Mouse (Mus musculus) thymus, adult 18-20 months (tissue): ENCODE data around the gene Gm37240.
"Not testable (repeated sequence)": the region's sequence is repeated elsewhere in the genome, so short reads cannot be mapped to it uniquely, and the experiment has no call there.

Experiments used
- DNase-seq, 2 experiments: peaks; one replicate each; pipeline ENCODE4 v3.0.0; 2022; ENCODE audit warnings: mixed read lengths in 2 of 2

The Gm37240 gene

DNA sequence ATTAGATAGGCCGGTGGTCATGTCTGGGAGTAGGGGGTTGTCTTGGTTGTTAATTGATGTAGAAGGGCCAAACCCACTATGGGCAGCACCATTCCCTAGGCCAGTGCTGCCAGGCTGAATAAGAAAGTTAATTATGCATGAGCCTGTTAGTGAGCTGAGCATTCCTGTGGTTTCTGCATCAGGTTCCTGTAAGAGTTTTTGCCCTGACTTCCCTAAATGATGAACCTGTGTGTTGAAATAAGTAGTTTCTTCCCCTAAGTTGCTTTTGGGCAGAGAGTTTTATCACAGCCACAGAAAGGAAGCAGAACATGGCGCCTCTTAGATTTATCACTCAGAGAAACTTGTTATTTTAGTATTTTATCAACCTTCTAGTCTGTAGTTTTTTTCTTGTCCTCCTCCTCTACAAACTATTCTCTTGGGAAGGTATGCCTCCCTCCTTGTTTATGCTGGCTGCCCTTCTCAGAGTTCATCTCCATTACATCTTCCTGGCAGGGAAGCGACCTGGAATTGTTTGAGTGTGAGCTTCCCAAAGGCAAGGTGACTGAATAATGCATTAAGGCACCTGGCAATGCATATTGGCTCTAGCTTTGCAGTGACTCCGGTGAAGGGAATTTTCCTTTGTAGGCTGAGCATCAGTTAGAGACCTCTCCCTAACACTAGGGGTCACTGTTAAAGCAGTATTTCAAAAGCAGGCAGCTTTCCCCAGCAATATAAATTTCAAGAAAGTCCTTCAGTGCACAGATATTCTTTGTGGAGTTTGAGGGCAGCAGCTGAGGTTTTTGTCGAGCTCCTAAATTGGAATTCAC is 1272.1 kb downstream of the Gm37240 start:
- no peak for DNase-seq

DNA sequence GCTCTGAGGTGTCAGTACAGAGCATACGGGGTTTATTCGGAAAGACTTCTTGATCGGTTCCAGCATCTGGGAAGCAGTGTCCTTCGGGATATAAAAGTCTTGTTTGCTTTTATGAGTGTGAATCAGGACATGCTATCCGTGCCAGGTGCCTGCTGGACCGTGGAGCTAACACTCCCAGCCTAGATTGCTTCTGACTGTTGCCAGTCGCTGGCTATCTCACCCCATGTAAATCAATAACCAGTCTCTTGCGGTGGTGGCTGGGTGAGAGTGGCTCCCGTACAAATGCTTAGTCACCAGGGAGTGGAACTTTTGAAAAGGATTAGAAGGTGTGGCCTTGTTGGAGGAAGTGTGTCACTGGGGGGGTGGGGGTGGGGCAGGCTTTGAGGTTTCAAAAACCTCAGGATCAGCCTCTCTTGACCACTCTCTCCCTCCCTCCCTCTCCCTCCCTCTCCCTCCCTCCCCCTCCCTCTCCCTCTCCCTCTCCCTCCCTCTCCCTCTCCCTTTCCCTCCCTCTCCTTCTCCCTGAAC is 1277.1 kb downstream of the Gm37240 start:
- DNase-seq, result no peak

DNA sequence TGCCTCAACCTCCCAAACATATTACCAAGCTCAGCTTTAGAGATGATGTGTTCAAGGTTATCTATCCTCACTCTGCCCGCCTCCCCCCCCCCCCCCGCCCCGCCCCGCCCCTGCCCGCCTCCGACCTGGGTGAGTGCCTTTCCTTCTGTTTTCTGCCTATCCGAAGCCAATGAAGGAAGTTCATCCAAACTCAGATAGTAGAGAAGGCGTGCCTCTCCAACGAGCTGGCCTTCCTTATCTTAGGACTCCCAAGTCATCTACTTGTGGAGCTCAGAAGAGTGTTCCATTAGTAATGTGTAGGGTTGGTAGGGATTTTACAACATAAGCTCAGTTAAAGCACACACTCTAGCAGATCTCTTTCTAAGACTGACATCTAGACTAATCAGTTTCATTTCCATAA is 1284.1 kb downstream of the Gm37240 start:
- no peak for DNase-seq

DNA sequence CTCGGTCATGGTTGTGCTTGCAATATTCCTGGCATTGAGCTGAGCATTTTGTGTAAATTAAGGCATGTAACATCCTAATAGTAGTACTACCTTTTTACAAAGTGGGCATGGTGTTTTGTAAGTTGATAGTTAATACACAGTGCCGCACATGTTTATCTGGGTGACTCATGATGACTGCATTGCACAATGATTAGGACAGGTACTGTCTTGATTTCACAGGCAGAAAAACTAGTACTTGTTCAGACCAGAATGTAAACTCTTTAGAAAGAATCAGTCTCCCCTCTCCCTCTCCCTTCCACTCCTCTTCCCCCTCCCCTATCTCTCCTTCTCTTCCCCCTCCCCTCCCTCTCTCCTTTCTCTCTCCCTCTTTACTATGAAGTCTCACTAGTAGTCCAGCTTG is 1284.6 kb downstream of the Gm37240 start:
- no peak for DNase-seq

DNA sequence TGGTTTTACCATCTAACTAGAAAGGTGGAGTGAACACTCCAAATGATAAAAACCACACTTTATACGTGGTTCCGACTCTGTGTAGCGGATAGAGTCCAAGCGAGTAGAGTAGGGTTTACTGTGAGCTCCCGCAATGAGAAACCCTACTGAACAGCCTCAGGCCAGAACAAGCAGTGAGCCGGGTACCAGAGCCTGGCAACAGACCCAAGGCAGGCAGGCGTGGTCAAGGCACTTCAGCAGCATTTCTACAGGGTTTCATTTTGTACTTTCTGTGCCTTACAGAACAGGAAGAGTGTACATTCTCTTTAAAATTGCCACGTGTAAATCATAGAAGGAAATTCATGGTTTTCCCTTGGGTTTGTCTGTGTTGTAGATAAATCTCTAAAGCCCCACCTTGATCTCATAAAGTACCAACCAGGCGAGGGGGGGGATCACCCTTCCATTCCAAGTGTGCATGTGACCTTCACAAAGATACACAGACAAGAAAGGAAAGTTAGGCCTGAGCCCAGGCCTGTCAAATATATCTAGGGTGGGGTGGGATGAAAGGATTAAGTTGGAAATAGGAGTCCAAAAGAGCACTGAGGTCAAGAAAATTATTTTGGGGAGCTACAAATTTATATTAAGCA is 1285.3 kb downstream of the Gm37240 start:
- DNase-seq, result no peak

DNA sequence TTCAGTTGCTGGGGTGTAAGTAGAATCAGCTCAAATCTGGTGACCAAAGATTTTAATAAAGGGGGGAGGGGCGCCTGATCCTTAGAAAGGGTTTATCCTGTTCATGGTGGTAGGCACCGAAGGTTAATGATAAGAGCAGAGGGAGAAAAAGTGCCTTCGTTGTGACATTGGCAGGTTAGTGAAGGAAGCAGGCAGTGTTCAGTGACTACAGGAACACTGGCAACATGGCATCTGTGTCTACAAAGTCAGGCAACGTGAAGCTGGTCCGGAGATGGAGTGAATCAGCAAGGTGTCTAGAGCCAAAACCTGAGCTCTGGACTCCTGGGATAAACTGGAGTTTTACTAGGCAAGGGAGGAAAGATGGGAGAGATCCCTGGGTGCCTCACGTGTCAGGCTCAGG is 1288.6 kb downstream of the Gm37240 start:
- DNase-seq, result no peak

DNA sequence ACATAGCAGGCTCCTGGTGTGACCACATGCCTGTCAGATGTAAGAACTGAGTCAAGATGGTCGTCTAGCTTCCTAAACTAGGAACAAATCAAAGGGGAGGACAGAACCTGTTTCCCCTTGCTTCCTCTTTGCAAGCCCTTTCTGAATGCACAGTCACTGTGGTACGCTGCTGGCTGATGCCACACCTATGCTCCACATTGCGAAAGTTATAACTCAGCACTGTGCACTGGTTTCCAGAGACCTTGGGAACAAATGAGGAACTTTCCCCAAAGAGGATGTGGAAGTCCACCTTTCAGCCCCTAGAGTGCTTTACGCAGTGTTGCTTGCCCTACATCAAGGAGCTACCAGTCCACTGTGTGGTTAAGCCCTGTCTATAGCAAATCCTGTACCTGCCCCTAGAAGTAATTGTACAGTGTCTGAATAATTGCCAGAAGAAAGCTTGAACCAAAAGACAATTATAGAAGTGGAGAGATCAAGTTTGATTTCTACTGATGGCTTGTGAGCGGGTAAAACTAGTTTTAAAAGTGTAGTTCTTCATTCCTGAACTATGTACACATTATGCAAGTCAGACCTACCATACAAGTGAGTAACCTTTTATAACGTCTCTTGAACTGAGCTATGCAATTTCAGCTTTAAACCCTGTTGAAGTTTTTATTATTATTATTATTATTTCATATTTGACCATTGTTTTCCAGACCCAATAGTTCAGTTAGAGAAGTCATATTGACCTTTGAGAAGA is 1289.2 kb downstream of the Gm37240 start:
- DNase-seq, result no peak

DNA sequence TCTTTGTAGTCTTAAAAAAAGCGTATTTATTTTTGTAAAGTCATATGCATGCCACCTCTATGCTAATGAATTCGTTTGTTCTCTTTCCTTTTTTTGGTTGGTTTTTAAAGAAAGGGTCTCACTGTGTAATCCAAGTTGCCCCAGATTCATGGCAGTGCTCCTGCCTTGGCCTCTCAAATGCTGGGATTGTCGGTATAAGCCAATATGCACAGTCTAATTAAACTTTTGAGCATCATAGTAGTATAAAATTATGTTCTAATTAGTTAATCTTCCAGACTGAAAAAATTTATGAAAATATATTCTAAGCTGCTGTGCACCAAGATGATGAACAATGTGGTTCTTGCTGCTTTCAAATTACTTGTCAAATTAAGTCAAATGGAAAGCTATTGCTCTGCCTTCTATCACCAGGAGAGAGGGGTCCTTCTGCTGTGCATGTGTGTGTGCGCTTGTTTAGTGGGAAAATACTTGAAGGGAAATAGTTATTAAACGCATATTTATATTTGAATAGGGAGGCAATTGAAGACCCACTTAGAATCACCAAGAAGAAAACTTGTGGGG is 1291.6 kb downstream of the Gm37240 start:
- no peak for DNase-seq

DNA sequence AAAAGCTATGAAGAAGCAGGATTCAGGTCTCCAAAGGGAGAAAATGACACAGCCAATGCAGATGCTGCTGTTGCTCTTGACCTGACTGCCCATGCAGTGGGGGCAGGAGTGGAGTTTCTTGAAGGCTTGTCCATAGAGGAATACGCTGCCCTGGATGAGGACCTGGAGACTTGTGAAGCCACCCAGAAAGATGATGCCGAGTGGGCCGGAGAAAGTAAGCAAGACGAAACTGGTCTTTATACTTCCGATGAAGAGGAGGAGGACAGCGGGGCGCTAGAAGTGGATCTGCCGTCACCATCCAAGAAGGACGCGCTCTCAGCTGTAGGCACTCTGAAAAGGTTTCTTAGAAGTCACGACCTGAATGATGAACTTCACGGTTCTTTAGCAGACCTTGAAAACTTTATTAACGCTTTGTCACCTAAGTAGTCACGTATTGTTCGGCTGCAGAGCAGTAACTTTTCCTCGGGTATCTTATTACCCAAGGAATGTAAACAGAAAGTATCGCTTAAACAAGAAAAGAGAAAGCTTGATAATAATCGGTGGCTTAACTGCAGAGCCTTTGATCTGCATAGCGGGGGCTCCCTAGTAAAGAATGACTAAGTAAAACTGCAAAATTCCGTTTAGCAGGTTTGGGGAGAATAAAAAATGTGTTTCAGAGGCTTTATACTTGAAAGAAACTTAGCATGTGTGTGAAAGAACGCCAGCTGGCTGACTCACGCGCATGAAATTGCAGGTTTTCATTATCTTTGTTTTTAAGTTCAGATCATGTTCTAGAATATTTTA is 1292.2 kb downstream of the Gm37240 start:
- DNase-seq, result no peak

DNA sequence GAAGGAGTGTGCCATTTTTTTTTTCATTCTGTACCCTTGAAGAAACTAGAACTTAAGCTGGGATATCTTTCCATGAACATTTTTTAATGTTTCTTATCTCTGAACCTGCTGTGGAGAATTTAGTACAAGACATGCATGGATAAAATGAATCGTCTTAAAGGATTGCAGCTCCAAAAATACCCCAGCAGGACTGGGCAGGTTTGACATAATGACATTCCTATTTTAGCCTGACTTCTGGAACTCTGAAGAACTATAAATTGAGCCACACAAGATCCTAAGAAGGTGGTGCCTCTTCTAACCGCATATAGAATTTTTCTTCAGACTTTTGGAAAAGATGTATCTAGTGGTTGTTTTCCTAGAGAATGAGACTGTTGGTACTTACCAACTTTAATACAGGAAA is 1294.0 kb downstream of the Gm37240 start, which contains the start of gene Tigd4:
Gene Tigd4, plus strand, starts transcription at position 301 of the 400 bp plus-strand sequence.
- no peak for DNase-seq

DNA sequence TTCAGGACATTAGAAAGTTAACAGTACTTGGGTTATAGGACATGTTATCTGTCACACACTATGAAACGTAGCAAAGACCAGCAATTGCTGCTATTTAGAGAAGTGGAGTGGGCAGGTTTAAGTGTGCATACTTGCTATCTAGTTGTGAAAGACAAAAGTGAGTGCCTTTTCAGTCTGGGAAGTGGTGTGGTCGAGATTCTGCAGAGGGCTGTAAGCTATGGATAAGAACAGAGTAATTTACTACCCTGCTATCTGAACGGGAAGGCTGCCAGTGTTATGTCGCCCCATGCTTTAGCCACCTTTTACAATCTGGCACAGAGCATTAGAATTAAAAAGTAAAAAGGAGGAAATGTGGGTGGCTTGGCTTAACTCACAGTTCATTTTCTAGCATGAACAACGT is 1300.6 kb downstream of the Gm37240 start:
- no peak for DNase-seq

DNA sequence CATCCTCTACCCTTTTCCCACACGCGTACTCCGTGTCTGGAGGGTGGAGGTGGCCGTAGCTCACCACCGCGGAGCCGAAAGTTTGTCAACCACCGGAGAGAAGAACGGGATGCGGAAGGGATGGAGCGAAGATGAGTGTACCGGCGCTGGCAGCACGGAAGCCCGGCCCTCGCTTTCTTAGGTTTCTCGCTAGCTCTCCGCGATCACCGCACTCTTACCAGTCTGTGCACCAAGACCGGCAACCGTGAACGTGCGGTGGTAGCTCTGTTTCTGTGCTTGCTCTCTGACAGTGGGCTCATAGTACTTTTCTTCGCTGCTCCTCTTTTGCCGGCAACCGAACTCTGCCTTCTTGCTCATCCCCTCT is 1304.4 kb downstream of the Gm37240 start:
- DNase-seq, result no peak

DNA sequence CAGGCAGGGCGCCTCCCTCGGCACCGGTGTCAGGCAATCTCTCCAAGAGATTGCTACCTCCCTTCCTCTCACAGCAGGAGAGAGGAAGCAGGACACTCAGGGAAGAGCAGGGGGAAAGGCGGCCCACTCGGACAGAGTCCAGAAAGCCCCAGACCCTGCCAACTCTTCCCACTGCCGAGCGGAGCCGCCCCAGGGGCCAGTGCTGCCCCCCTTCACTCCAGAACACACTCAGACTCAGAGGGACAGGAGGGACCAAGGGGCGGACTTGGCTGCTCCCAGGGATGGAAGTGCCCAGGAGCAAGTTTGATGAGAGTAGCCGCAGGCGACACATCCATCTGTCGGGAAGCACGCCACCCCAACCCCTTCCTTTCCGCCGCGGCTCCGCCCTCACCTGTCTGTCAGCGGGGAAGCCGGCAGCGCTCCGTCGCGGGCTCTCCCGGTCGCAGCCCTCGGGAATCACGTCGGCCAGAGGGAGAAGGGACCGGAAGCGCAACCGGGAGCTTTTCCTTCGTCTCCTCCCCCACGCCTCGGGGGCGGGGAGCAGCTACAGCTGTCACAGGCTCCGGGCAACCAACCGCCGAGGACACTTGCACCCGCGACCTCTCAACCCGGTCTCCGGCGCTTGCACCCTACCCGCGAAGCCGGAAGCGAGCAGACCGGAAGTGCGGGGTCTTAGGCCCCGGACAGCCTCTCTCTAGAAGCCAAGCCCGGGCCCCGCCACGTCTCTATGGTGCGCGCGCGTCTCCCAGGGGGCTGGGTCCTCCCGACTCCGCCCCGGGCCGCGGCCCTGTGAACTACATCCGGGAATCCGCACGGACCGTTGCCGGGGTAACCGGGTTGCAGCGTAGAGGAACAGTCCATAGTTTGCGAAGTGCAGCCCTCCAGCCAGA is 1305.0 kb downstream of the Gm37240 start, which contains the start of gene Arfip1:
Gene Arfip1, minus strand, starts transcription at position 603 of the 890 bp plus-strand sequence.
- DNase-seq, result peak; percentile 85 to 91

DNA sequence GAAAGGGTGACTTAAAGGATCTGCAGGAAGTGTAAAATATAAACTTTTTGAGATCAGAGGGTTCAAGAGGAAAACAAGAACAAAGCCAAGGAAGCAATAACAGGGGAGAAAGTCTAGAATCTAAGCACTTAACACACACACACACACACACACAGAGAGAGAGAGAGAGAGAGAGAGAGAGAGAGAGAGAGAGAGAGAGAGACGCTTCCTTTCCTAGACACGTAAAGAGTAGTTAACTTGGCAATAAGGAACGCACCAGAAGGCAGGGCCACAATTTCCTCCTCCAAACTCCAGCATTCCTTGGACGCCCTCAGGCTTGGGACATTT is 1305.7 kb downstream of the Gm37240 start:
- no peak for DNase-seq

DNA sequence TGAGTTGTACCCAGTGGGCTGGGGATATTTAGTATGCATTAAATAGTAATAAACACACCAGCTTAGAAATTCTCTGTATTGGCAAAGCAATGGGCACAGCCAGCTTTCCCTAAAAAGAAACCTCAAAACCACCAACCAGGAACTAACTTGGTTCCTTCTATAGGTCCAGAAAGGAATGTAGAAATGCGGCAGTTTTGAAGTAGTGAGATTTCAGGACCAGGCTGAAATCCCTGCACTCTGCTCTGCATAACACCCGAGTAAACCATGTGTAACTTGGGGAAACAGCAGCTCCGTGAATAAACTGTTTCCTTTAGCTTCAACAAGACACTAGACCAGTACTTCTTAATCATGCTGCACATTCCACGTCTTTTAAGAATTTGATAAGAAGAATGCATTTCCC is 1306.6 kb downstream of the Gm37240 start:
- DNase-seq, result no peak

DNA sequence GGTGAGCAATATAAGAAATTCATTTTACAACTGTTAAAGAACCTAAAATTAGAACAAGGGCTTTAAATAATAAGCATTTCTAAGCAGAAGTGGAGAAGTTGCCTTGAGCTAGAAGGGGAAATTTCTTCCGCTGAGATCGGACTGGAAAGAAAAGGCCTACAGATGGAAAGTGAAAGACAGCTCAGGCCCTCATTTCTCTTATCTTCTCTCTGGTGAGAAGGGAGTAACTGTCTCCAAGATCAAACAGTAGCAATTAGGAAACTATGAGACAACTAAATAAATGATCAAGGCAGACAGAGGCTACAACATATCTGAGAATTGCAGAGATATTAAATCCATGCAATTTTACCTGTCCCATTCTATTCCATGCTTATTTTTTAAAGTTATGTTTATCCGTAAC is 1316.8 kb downstream of the Gm37240 start:
- no peak for DNase-seq

DNA sequence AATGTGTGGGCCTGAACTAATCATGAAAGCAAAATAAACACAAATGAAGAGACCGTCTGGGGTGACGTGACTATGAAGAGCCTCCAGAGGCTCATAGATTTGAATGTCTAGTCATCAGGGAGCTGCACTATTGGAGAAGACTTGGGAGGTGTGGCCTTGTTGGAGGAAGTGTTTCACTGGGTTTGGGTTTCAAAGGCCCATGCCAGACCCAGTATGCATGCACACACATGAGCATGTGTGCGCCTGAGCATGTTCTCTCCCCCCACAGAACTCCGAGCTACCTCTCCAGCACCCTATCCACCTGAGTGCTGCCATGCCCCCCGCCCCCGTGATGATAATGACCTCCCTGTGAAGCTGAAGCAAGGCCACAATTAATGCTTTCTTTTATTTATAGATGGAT is 1317.7 kb downstream of the Gm37240 start:
- no peak for DNase-seq

DNA sequence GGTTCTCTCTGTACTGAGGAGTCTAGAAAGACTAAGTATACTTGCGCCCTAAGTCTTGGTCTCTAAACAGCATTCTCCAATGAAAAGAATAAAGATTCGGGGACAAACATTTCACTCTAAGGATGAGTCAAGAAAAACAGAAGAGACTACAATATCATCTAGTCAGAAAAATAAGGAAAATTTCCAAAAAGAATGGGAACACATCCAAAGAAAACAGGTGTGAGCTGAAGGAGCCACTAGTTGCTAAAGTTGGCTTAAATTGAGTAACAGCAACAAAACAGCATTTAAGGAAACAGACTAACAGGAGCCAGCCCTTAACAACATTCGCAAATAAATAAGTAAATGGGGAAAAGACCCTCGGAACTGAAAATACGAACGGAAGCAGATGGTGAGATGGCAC is 1318.8 kb downstream of the Gm37240 start:
- no peak for DNase-seq

DNA sequence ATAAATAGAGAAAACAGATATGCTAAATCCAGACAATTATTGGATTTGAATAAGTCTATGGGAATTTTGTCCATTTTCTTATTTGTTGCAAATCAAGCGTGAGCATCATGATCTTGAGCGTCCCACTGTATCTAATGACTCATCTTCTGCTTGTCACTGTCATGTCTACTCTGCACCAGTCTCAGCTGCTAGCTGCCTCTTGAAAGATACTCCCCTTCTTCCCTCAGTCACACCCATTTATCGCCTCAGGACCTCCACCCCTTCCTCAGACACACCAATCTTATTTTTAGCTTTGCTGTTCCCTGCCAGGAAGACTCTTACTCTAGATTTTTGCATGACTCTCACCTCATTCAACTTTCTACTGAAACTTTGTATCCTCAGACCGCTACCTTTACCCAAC is 1323.9 kb downstream of the Gm37240 start:
- DNase-seq, result no peak

DNA sequence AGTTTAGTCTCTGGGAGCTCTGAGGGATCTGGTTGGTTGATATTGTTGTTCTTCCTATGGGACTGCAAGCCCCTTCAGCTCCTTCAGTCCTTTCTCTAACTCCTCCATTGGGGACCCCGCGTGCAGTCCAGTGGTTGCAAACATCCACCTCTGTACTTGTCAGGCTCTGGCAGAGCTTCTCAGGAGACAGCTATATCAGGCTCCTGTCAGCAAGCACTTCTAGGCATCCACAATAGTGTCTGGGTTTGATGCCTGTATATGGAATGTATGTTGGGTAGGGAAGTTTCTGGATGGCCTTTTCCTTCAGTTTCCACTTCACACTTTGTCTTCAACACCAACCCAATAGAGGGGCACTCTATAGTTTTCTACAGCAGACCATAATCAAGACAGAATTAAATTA is 1324.4 kb downstream of the Gm37240 start:
- DNase-seq, result not testable (repeated sequence)

DNA sequence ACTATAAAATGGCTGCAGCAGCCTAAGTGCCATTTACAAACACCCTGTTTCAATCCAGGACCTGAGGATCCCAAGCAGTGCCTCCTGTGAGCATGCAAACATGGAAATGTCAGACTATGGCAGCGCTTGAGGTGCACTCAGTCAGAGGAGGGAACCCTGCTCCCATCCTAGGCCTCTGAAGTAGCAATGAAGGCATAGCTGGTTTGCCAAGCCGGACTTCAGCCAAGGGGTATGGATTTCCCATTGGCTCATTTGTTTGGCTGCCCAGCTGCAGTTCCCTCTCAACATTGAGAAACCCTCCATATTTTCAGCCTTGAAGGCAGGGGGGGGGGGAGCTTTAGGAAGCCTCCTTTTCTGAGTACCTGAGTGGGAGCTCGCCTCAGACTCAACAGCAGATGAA is 1329.0 kb downstream of the Gm37240 start:
- DNase-seq, result no peak

DNA sequence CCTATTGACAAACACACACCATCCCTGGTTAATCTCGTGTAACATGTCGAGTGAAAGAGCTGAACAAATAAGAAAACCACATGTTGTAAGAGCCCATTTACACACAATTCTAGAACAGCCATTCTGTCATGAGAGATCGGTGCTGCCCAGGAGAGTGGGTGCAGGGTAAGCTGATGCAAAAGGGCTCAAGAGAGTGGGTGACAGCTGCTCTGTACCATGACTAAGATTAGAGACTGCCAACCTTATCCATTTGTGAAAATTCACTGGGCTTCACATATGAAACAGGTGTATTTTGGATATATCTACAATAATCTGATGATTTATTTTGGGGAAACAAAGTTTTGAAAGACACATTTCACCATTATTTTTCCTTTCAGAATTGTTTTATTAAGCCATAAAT is 1331.5 kb downstream of the Gm37240 start:
- DNase-seq, result no peak
